Mouse (Mus musculus): ENCODE data around the gene Bik. TPM values are rescaled to one million over a fixed set of nuclear protein-coding genes. Genes with fewer than 3 reads are reported as not detected.

Gene Bik
- polyA plus RNA-seq, 1 experiment from 2014 or later: 2.1 TPM

GRCm38 (mm10) chr15:83592260-83593188 is 65.9 kb downstream of the Bik start:
- Histone ChIP-seq H3K27ac (ENCODE audit: low read depth, low read length) (no peak overlapping the region), H3K4me1 (replicated peaks; ENCODE audit: control insufficient read depth, insufficient read depth, low read length) (peaks cover 6% of the 10 kb centered on the region), H3K4me2 (replicated peaks; ENCODE audit: low read depth, low read length) (no peak overlapping the region; the same call in 1 of the 2 replicates), H3K36me3 (ENCODE audit: control insufficient read depth, insufficient read depth, low read length) (no peaks in the 10 kb centered on the region), H3K4me3 (ENCODE audit: low read depth, low read length) (no peak overlapping the region), H3K27me3 (ENCODE audit: control insufficient read depth, insufficient read depth, low read length) (no peaks in the 10 kb centered on the region), H3K9ac (ENCODE audit: low read depth, low read length) (peak overlapping the region; percentile 82; the same call in 1 of the 2 replicates), H3K9me3 (ENCODE audit: control insufficient read depth, low read length) (no peaks in the 10 kb centered on the region)
- WGBS: 83% methylated on average over 8 of the region's 8 CpGs
- ATAC-seq (ENCODE audit: low FRiP score) (no peak), DNase-seq (ENCODE audit: low spot score) (no peak)

GRCm38 (mm10) chr15:83593189-83593585 is 66.5 kb downstream of the Bik start:
- no peaks in the 10 kb centered on the region for H3K36me3 ChIP-seq (ENCODE audit: control insufficient read depth, insufficient read depth, low read length)
- peaks cover 6% of the 10 kb centered on the region for H3K4me1 ChIP-seq (replicated peaks; ENCODE audit: control insufficient read depth, insufficient read depth, low read length)
- H3K9ac ChIP-seq (ENCODE audit: low read depth, low read length): peak overlapping the region; percentile 82; the same call in 1 of the 2 replicates
- DNase-seq (ENCODE audit: low spot score) (no peak), ATAC-seq (ENCODE audit: low FRiP score) (no peak)
- H3K4me2 ChIP-seq (replicated peaks; ENCODE audit: low read depth, low read length): peak overlapping the region; percentile 79
- H3K27ac ChIP-seq (ENCODE audit: low read depth, low read length): no peak overlapping the region
- H3K27me3 ChIP-seq (ENCODE audit: control insufficient read depth, insufficient read depth, low read length): no peaks in the 10 kb centered on the region
- 0 out of 2 replicates have a peak overlapping the region, but pooled peaks have one; percentile 78 for H3K4me3 ChIP-seq (ENCODE audit: low read depth, low read length)
- no peaks in the 10 kb centered on the region for H3K9me3 ChIP-seq (ENCODE audit: control insufficient read depth, low read length)

- no peak overlapping the region for H3K27ac ChIP-seq (ENCODE audit: low read depth, low read length)
- DNase-seq (ENCODE audit: low spot score) (peak; percentile 47), ATAC-seq (ENCODE audit: low FRiP score) (peak; percentile 55)
- H3K4me1 ChIP-seq (replicated peaks; ENCODE audit: control insufficient read depth, insufficient read depth, low read length): peaks cover 6% of the 10 kb centered on the region
- peak overlapping the region; percentile 82 for H3K9ac ChIP-seq (ENCODE audit: low read depth, low read length)
- H3K4me2 ChIP-seq (replicated peaks; ENCODE audit: low read depth, low read length): peak overlapping the region; percentile 79
- WGBS: 11% methylated on average over 19 of the region's 19 CpGs
- H3K4me3 ChIP-seq (ENCODE audit: low read depth, low read length): peak overlapping the region; percentile 78
- no peaks in the 10 kb centered on the region for H3K9me3 ChIP-seq (ENCODE audit: control insufficient read depth, low read length)
- H3K27me3 ChIP-seq (ENCODE audit: control insufficient read depth, insufficient read depth, low read length): no peaks in the 10 kb centered on the region
- no peaks in the 10 kb centered on the region for H3K36me3 ChIP-seq (ENCODE audit: control insufficient read depth, insufficient read depth, low read length)
Observed at GRCm38 (mm10) chr15:83593702-83594512, 67.2 kb downstream of the Bik start.

Other genes with a start within 250 kb of the Bik start
- gene Arfgap3, start 176.6 kb upstream of the Bik start, polyA plus RNA-seq (2014; fragmentation: Nextera tagmentation; extraction: Ambion mirVana): 38.6 and 40.1 TPM in 2 replicates
- gene Pacsin2, start 62.3 kb upstream of the Bik start, polyA plus RNA-seq (2014; fragmentation: Nextera tagmentation; extraction: Ambion mirVana): 40.9 and 43.2 TPM in 2 replicates
- 37.0 and 38.9 TPM in 2 replicates for gene Ttll1, start 16.0 kb upstream of the Bik start, polyA plus RNA-seq (2014; fragmentation: Nextera tagmentation; extraction: Ambion mirVana)
- 27.4 and 32.0 TPM in 2 replicates for gene Tspo, start 36.7 kb downstream of the Bik start, polyA plus RNA-seq (2014; fragmentation: Nextera tagmentation; extraction: Ambion mirVana)
- gene Mcat, start 36.9 kb downstream of the Bik start, polyA plus RNA-seq (2014; fragmentation: Nextera tagmentation; extraction: Ambion mirVana): 38.9 and 39.0 TPM in 2 replicates
- 43.4 and 43.6 TPM in 2 replicates for gene Ttll12, start 68.3 kb downstream of the Bik start, polyA plus RNA-seq (2014; fragmentation: Nextera tagmentation; extraction: Ambion mirVana)
- 30.7 and 32.8 TPM in 2 replicates for gene Scube1, start 198.2 kb downstream of the Bik start, polyA plus RNA-seq (2014; fragmentation: Nextera tagmentation; extraction: Ambion mirVana)